Mouse (Mus musculus) left cerebral cortex, adult 11 months (tissue): Measurements from ENCODE around the gene Ccdc92.

ENCODE experiments used
- DNase-seq: peaks from one replicate; pipeline ENCODE4 v3.0.0; 2022; ENCODE audit warnings: low spot score

Ccdc92 gene

GRCm38 (mm10) chr5:124854202-124854601 is 8.0 kb downstream of the Ccdc92 start:
- no peak for DNase-seq

DNA sequence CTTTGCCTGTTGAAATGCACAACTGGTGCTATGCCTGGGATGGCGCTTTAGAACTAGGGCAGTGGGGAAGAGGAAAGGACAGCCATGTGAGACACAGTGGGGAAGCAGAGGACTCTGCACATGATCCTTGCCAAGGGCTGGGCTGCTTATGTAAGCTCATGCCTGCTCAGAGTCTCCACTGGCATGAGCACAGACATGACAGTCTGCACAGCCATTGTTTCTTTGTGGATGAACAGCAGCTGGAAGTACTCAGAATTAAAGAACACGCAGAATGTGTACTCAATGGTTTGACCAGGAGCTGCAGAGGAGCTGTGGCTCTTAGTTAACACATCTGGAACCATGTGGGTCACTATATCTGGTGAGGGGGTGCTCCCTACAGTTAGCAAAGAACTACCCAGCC is 9.1 kb downstream of the Ccdc92 start:
- no peak for DNase-seq

DNA sequence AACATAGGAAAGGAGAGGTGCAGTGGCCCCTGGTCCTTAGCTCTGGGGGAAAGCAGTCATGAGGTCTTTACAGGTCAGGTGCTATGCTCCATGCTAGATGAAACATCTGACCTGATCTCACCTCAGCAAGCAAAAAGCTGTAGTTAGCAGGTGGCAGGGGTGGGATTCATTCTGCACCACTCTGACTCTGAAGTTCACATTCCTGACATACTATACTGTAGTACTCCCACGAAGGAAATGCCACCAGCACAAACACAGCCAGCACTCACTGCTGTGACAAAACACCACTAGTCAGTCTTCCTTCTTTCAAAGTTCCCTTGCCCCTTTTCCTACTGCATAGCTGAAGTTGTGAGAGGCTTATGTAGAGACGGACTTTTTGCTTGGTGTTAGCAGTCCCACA is 9.9 kb downstream of the Ccdc92 start:
- DNase-seq = no peak

GRCm38 (mm10) chr5:124851572-124851971 is 10.7 kb downstream of the Ccdc92 start:
- no peak for DNase-seq

- no peak for DNase-seq
Observed at GRCm38 (mm10) chr5:124848994-124849393, 13.2 kb downstream of the Ccdc92 start.

DNA sequence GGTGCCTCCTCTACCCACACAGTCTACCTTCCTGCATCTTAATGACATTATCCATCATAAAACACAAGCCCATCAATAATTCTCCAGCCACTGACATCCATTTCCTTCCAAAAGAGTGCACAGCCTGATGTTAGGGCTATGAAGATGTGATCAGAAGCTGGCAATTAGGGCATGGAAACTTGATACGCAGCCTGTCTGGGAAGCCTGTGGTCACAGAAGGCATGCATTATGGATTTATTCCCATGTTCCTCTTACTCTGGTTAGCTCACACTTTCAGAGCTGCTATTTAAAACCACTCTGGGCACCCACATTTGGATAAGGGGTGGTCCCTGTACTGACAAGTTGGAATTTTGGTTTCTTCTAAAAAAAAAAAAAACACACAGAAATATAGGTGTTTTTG is 15.2 kb downstream of the Ccdc92 start:
- no peak for DNase-seq

DNA sequence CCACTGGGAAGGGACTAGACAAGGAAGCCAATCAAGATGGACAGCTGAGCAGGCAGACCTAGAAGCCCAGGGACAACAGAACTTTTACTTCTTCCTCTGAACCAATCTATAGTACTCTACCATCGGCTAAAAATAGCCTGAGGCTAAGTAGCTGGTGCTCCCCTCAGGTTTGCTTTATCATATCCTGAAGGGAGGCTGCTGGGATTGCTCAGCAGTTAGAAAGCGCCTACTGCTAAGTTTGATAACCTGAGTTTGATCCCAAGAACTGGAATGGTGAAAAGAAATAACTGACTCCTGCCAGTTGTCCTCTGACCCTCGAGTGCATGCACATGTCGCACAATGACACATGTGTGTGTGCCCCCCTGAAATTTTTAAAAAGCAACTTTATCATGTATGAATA is 17.3 kb downstream of the Ccdc92 start:
- DNase-seq = no peak

GRCm38 (mm10) chr5:124843386-124843785 is 18.8 kb downstream of the Ccdc92 start:
- no peak for DNase-seq

DNA sequence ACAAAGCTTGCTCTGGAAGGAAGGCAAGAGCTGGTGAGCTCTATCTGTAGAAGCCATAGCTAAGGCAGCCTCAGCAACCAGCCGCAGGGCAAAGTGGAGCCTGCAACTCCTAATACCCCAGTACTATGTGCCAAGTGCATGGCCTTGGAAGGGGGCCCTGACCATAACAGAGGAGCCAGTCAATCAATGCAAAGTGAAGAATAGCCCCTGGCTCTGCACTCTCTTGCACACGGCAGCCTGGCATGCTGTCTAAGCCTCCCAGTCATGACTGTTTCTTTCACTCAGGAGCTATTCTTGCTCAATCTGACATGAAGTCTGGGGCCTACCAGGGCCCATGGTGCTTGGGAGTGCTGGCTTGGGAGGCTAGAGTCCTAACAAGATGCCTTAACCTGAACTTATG is 21.6 kb downstream of the Ccdc92 start:
- no peak for DNase-seq

GRCm38 (mm10) chr5:124840202-124840601 is 22.0 kb downstream of the Ccdc92 start:
- DNase-seq = no peak

GRCm38 (mm10) chr5:124836621-124837020 is 25.6 kb downstream of the Ccdc92 start:
- peak; percentile 32 for DNase-seq

DNA sequence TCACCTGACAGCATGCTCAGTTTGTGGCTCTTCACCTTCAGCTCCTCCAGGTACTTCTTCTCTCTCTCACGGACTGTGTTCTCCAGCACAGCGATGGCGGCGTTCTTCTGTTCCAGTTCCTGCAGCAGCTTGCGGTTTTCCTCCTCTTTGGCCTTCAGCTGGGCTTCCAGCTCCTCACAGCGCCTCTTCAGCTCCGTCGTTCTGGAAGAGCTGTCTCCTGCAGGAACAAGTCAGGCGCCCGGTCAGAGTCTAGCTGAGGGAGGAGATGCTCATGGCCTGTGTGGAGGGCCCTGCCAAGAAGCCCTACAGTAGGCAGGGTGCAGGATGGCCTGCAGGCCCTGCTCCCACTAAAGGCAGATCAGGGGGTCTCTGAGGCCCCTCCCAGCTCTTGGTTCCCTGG is 26.1 kb downstream of the Ccdc92 start:
- no peak for DNase-seq

DNA sequence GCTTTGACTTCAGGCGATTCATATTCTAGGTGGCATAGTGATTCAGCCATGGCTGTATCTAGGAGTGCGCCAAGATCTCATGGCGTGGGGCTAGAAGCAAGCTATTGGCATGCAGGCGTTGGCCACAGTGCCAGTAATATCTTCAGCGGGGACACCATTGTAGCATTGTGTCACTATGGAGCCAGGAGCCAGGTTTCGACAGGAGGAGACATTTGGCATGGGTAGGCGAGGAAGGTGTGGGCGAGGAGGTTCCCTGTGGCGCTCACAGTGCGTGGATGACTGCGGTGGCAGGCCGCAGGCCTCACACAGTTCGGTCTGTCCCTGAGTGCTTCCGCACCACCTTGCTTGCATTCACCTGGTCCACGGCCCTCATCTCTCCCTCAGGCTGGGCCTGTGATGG is 27.0 kb downstream of the Ccdc92 start:
- no peak for DNase-seq

DNA sequence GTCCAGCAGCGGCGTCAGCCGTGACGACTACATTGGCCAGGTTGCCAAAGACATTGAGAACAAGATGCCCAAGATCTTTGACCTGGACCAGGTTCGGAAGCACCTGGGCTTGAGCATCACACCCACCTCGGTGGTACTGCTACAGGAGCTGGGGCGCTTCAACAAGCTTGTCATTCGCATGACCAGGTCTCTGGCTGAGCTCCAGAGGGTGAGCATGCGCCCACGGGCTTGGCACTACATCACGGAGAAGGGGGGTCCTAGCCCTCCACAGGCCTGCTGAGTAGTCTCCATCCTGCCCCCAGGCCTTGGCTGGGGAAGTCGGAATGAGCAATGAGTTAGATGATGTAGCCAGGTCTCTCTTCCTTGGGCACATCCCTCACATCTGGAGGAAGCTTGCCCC is 31.9 kb downstream of the Ccdc92 start:
- no peak for DNase-seq

- DNase-seq = no peak
Observed at GRCm38 (mm10) chr5:124822128-124822894, 39.9 kb downstream of the Ccdc92 start.

GRCm38 (mm10) chr5:124817050-124817449 is 45.2 kb downstream of the Ccdc92 start:
- DNase-seq = no peak

GRCm38 (mm10) chr5:124814797-124815196 is 47.4 kb downstream of the Ccdc92 start:
- no peak for DNase-seq

DNA sequence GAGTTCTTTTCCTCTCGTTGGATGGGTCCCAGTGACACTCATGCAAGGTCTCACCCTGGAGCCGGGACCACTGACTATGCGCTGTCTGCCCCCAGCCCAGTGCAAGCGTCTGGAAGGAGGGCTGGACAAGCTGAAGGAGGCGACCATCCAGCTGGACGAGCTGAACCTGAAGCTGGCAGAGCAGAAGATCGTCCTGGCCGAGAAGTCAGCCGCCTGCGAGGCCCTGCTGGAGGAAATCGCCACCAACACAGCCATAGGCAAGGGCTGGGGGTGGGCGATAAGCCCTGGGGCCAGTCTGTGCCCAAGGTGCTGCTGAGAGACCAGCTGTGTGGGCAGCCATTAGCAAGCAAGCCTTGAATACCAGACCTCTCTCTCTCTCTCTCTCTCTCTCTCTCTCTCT is 49.8 kb downstream of the Ccdc92 start:
- no peak for DNase-seq

DNA sequence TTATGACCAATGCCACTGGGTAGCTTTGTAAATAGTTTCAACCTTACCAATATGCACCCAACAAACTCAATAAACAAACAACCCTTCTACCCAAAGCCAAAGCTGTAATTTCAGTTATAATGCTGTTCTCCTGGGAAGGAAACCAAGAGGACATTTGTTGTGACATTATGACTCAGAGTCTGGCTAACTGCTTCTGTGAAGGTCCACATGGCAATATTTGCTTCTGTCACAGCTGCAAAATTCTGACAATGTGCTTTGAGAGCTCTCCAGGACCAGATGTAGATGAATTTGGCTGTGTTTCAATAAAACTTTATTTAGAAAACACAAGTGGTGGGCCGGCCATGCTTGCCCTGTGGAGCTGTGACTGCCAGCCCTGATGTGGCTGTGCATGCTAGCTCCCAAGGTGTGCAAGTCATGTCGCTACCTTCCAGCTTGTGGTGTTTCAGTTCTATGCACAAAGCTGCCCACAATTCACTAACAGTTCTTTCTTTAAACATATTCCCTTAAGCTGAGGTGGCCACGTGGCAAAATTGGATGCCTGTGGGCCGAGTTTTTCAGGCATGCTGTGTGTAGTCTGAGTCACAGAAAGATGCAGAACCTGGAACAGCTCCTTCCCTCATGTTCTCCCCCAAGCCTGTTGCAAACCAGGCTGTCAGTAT is 52.4 kb downstream of the Ccdc92 start:
- peak; percentile 42 for DNase-seq

DNA sequence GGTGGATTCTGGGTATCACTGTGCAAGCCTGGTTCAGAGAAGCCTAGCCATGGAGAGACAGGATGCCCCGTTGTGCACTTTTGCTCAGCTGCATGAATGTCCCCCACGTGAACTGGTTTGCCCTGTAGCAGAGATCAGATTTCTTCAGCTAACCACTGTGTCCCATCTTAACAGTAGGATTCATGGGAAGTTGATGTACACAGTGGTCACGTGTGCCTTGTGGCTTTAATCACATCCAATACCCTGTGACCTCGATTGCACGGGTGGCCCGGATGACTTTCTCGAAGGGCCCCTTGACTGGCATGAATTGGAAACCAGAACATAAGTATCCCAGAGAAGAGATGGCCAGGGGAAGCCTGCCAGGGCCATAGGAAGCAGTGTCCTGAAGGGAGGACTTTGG is 70.1 kb downstream of the Ccdc92 start:
- DNase-seq = no peak

GRCm38 (mm10) chr5:124785650-124786049 is 76.6 kb downstream of the Ccdc92 start:
- no peak for DNase-seq
